Mouse (Mus musculus) cortical plate, adult 2 months (tissue): ENCODE data around the gene Cd44. TPM values are rescaled to one million over a fixed set of nuclear protein-coding genes. Genes with fewer than 3 reads are reported as not detected.

ENCODE experiments used
- H3K27ac ChIP-seq: fragments of 200-500 bp; 2 replicates; pipeline ENCODE4 v1.5.1; 2012; ENCODE audit warnings: low read length, control low read depth, inconsistent platforms; ENCODE audit not compliant: insufficient read depth
- H3K4me1 ChIP-seq: fragments of 200-500 bp; 2 replicates; pipeline ENCODE4 v1.6.1; 2011; ENCODE audit warnings: low read length; ENCODE audit not compliant: control insufficient read depth, insufficient read depth
- H3K4me3 ChIP-seq: fragments of 200-500 bp; 2 replicates; pipeline ENCODE4 v1.5.1; 2011; ENCODE audit warnings: mild to moderate bottlenecking, low read length, control low read depth; ENCODE audit not compliant: insufficient read depth
- CTCF ChIP-seq: fragments of 200-500 bp; IDR thresholded peaks from 2 replicates; pipeline ENCODE4 v1.5.1; 2011; ENCODE audit warnings: mild to moderate bottlenecking, control low read depth, low read length; ENCODE audit not compliant: insufficient read depth; ENCODE audit errors: extremely low read depth
- POLR2A ChIP-seq: fragments of 200-500 bp; IDR thresholded peaks from 2 replicates; pipeline ENCODE4 v1.6.1; 2011; ENCODE audit warnings: mild to moderate bottlenecking, low read length, control low read depth; ENCODE audit not compliant: insufficient read depth; ENCODE audit errors: extremely low read depth
- polyA plus RNA-seq: library from polyadenylated mRNA; depleted of rRNA; stranded (reverse); fragments of >200 nt; gene quantifications from 2 replicates; pipeline ENCODE4 v1.2.3, GENCODE M21; 2012; rRNA removed

The Cd44 gene
- polyA plus RNA-seq, 1 experiment, result 2.3 TPM

- Histone ChIP-seq H3K27ac (no peak overlapping the region), H3K4me3 (no peak overlapping the region), H3K4me1 (peaks cover 4% of the 10 kb centered on the region; the same call in 1 of the 2 replicates)
- no peak for TF ChIP-seq CTCF
- TF ChIP-seq POLR2A, result no peak
Measured at GRCm38 (mm10) chr2:102782751-102783150, 118.7 kb downstream of the Cd44 start.

- TF ChIP-seq CTCF (no peak), POLR2A (no peak)
- Histone ChIP-seq H3K27ac (no peak overlapping the region), H3K4me3 (no peak overlapping the region), H3K4me1 (peaks cover 4% of the 10 kb centered on the region; the same call in 1 of the 2 replicates)
Measured at GRCm38 (mm10) chr2:102778208-102778607, 123.3 kb downstream of the Cd44 start.

GRCm38 (mm10) chr2:102775561-102775960, 125.9 kb downstream of the Cd44 start:
- no peak overlapping the region for H3K4me3 ChIP-seq
- TF ChIP-seq CTCF (no peak), POLR2A (no peak)
- H3K4me1 ChIP-seq, result peaks cover 3% of the 10 kb centered on the region; the same call in 1 of the 2 replicates
- H3K27ac ChIP-seq, result no peak overlapping the region

- Histone ChIP-seq H3K27ac (no peak overlapping the region), H3K4me1 (peaks cover 3% of the 10 kb centered on the region; the same call in 1 of the 2 replicates), H3K4me3 (no peak overlapping the region)
- no peak for TF ChIP-seq CTCF
- TF ChIP-seq POLR2A, result no peak
Measured at GRCm38 (mm10) chr2:102774700-102775099, 126.8 kb downstream of the Cd44 start.

GRCm38 (mm10) chr2:102772276-102772675, 129.2 kb downstream of the Cd44 start:
- Histone ChIP-seq H3K4me3 (no peak overlapping the region), H3K27ac (no peak overlapping the region)
- TF ChIP-seq CTCF (no peak), POLR2A (no peak)

GRCm38 (mm10) chr2:102771304-102771703, 130.2 kb downstream of the Cd44 start:
- H3K4me1 ChIP-seq, result peaks cover 4% of the 10 kb centered on the region; the same call in 1 of the 2 replicates
- H3K27ac ChIP-seq, result no peak overlapping the region
- TF ChIP-seq CTCF, result no peak
- no peak for TF ChIP-seq POLR2A
- H3K4me3 ChIP-seq, result no peak overlapping the region

More at GRCm38 (mm10) chr2:102772276-102772675, 129.2 kb downstream of the Cd44 start:
- peaks cover 4% of the 10 kb centered on the region; the same call in 1 of the 2 replicates for H3K4me1 ChIP-seq

- Histone ChIP-seq H3K4me3 (no peak overlapping the region), H3K4me1 (peaks cover 4% of the 10 kb centered on the region; the same call in 1 of the 2 replicates), H3K27ac (no peak overlapping the region)
- TF ChIP-seq CTCF, result no peak
- no peak for TF ChIP-seq POLR2A
Measured at GRCm38 (mm10) chr2:102768267-102768666, 133.2 kb downstream of the Cd44 start.

- Histone ChIP-seq H3K27ac (no peak overlapping the region), H3K4me3 (no peak overlapping the region), H3K4me1 (peaks cover 2% of the 10 kb centered on the region; the same call in 1 of the 2 replicates)
- TF ChIP-seq CTCF (no peak), POLR2A (no peak)
Measured at GRCm38 (mm10) chr2:102764602-102765374, 136.7 kb downstream of the Cd44 start.

GRCm38 (mm10) chr2:102763991-102764390, 137.5 kb downstream of the Cd44 start:
- Histone ChIP-seq H3K4me3 (no peak overlapping the region), H3K27ac (no peak overlapping the region), H3K4me1 (peaks cover 2% of the 10 kb centered on the region; the same call in 1 of the 2 replicates)
- TF ChIP-seq CTCF (no peak), POLR2A (no peak)

GRCm38 (mm10) chr2:102763176-102763575, 138.3 kb downstream of the Cd44 start:
- Histone ChIP-seq H3K27ac (no peak overlapping the region; the same call in 1 of the 2 replicates), H3K4me1 (no peaks in the 10 kb centered on the region; the same call in 1 of the 2 replicates), H3K4me3 (no peak overlapping the region)
- TF ChIP-seq CTCF (no peak), POLR2A (no peak)

Other genes starting within 250 kb of the Cd44 start
- gene Slc1a2, start 243.0 kb downstream of the Cd44 start, polyA plus RNA-seq, result 765 and 784 TPM in 2 replicates
- gene Pdhx, start 171.8 kb upstream of the Cd44 start, polyA plus RNA-seq, result 47.7 and 48.4 TPM in 2 replicates
- gene Apip, start 172.0 kb upstream of the Cd44 start, polyA plus RNA-seq, result 32.4 and 35.4 TPM in 2 replicates